Mouse (Mus musculus) liver, embryonic 14.5 days (tissue): ENCODE data around the gene Reep6. TPM values are rescaled to one million over a fixed set of nuclear protein-coding genes. Genes with fewer than 3 reads are reported as not detected.

ENCODE experiments used
- ATAC-seq: fragments of 200-750 bp; cut with Nextera tagmentation; 2 replicates; pipeline ENCODE4 v1.8.0; 2017; ENCODE audit warnings: moderate number of reproducible peaks, mild to moderate bottlenecking, moderate library complexity; ENCODE audit not compliant: insufficient read depth
- DNase-seq, 3 experiments: peaks; one replicate each; pipeline ENCODE4 v3.0.0-alpha.2; 2012 to 2013; ENCODE audit warnings: low read depth in 3 of 3, low spot score in 3 of 3
- H3K27ac ChIP-seq: fragments of 300-500 bp; sonication (generic); 2 replicates; pipeline ENCODE4 v1.5.1; 2014; ENCODE audit warnings: moderate library complexity, mild to moderate bottlenecking, control low read depth, inconsistent platforms
- H3K27me3 ChIP-seq: fragments of 300-500 bp; sonication (generic); 2 replicates; pipeline ENCODE4 v1.6.1; 2014; ENCODE audit warnings: mild to moderate bottlenecking, low read length, moderate library complexity; ENCODE audit not compliant: control insufficient read depth, insufficient read depth
- H3K36me3 ChIP-seq: fragments of 300-500 bp; sonication (generic); replicated peaks from 2 replicates; pipeline ENCODE4 v1.6.1; 2014; ENCODE audit warnings: low read depth; ENCODE audit not compliant: control insufficient read depth, insufficient read depth
- H3K4me1 ChIP-seq, 2 experiments: fragments of 200-500 bp in 1 of 2; fragments of 300-500 bp in 1 of 2; sonication (generic) in 1 of 2; replicated peaks; 2 replicates each; pipeline ENCODE4 v1.6.1; 2012 to 2014; ENCODE audit warnings: antibody characterized with exemption in 1 of 2, inconsistent platforms in 1 of 2, low read length in 1 of 2; ENCODE audit not compliant: control insufficient read depth in 2 of 2, insufficient read depth in 2 of 2
- H3K4me2 ChIP-seq: fragments of 300-500 bp; sonication (generic); 2 replicates; pipeline ENCODE4 v1.6.1; 2014; ENCODE audit warnings: low read depth, mild to moderate bottlenecking, control low read depth, moderate library complexity
- H3K4me3 ChIP-seq, 2 experiments: fragments of 200-500 bp in 1 of 2; fragments of 300-500 bp in 1 of 2; sonication (generic) in 1 of 2; 2 replicates each; pipeline ENCODE4 v1.5.1; 2012 to 2014; ENCODE audit warnings: low read depth in 2 of 2, low read length in 2 of 2, mild to moderate bottlenecking in 2 of 2, control low read depth in 1 of 2, inconsistent platforms in 1 of 2, moderate library complexity in 1 of 2; ENCODE audit not compliant: insufficient read depth in 1 of 2
- H3K9ac ChIP-seq: fragments of 300-500 bp; sonication (generic); replicated peaks from 2 replicates; pipeline ENCODE4 v1.6.1; 2014; ENCODE audit warnings: mild to moderate bottlenecking, control low read depth, moderate library complexity
- H3K9me3 ChIP-seq: fragments of 300-500 bp; sonication (generic); 2 replicates; pipeline ENCODE4 v1.6.1; 2016; ENCODE audit warnings: low read length, mixed read lengths; ENCODE audit not compliant: control insufficient read depth
- CTCF ChIP-seq: IDR thresholded peaks from 2 replicates; pipeline ENCODE4 v1.5.1; 2016; ENCODE audit warnings: antibody characterized with exemption, low read depth, control low read depth
- EP300 ChIP-seq: IDR thresholded peaks from 2 replicates; pipeline ENCODE4 v1.6.1; 2016; ENCODE audit warnings: antibody characterized with exemption, low read depth
- WGBS: fragments of 180-500 bp; shearing (Covaris S2); extraction: QIAGEN DNeasy Blood & Tissue Kit; methylation state at CpG from one replicate; pipeline ENCODE4 v1.1.7; 2014; ENCODE audit not compliant: insufficient replicate concordance; 5-methylcytosine and 5-hydroxymethylcytosine counted together
- polyA plus RNA-seq, 2 experiments: library from polyadenylated mRNA; depleted of rRNA in 1 of 2; stranded (reverse) in 1 of 2; unstranded in 1 of 2; fragments of >200 nt; fragmentation: Nextera tagmentation in 1 of 2; extraction: Ambion mirVana in 1 of 2; gene quantifications; 2 replicates each; pipeline versions ENCODE4 v1.2.1 to v1.2.3; 2012 to 2014

Reep6 gene
- polyA plus RNA-seq, 2 experiments = 23.6 to 55.3 TPM

DNA sequence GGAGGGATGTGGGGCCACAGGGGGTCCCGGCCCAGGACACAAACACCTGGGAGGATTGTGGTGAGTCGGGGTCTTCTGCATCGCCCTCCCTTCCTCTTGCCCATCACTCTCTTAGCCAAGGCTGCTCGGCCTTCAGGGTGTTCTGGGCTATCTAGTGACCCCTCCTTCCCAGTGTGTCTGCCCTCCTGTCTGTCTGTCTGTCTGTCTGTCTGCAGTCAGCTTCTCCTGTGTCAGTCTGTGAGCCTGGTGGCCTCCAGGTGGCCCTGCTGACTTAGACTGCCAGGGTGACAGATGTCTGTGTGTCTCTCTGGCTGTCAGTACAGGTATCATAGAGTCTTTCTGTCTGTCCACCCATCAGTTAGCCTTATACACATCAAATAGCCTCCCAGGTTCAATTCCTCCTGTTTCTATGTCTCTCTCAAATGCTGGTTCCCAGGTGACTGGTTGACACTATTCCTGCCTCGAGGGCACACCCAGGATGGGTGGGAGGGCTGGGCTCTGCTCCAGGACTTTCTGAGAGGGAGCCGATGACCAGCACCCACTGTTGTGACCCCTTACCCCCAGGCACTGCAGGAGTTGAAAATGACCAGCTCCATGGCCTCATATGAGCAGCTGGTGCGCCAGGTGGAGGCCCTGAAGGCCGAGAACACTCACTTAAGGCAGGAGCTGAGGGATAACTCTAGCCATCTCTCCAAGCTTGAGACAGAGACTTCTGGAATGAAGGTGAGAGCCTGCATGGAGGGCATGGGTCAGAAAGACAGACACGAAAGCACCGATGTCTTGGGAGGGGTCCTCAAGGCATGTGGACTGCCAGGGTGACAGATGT lies 28.3 kb upstream of the Reep6 start:
- Histone ChIP-seq H3K9me3 (no peaks in the 10 kb centered on the region), H3K9ac (no peak overlapping the region), H3K36me3 (no peaks in the 10 kb centered on the region), H3K27me3 (peaks cover 83% of the 10 kb centered on the region), H3K27ac (no peak overlapping the region), H3K4me2 (no peak overlapping the region), H3K4me1 (no peaks in the 10 kb centered on the region), H3K4me3 (no peak overlapping the region)
- DNase-seq (no peak), ATAC-seq (no peak)
- 55% methylated on average over 10 of the region's 10 CpGs for WGBS
- no peak for TF ChIP-seq CTCF
- no peak for TF ChIP-seq EP300

DNA sequence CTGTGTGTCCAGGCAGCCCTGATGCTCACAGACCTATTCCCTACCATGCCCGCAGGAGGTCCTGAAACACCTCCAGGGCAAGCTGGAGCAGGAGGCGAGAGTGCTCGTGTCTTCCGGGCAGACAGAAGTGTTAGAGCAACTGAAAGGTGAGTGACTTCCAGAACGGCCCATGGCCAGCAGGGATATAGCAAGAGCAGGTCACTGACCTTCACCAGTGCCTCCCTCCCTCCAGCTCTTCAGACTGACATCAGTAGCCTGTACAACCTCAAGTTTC lies 27.7 kb upstream of the Reep6 start:
- TF ChIP-seq CTCF (no peak), EP300 (no peak)
- DNase-seq = no peak
- Histone ChIP-seq H3K9ac (no peak overlapping the region), H3K36me3 (no peaks in the 10 kb centered on the region), H3K4me3 (no peak overlapping the region), H3K27ac (no peak overlapping the region), H3K4me2 (no peak overlapping the region), H3K9me3 (no peaks in the 10 kb centered on the region), H3K4me1 (no peaks in the 10 kb centered on the region), H3K27me3 (peaks cover 80% of the 10 kb centered on the region)
- ATAC-seq = no peak
- WGBS = 58% methylated on average over 5 of the region's 5 CpGs

DNA sequence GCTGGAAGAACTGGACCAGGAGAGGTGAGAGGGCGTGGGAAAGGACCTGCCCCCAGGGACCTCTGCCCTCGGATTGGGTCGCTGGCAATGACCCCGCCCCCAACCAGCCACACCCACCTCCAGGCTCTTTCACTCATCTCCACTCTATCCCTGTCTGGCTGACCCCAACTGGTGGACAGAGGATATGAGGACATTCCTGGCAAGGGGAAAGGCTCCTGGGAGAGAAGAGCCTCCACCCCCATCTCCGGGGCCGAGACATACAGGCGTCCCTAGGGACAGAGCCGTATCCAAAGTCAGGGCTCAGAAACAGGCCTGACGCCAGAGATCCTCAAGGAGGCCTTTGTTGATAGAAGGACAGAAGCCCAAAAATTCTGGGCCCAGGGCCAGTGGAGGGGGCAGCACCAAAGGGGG lies 27.3 kb upstream of the Reep6 start:
- Histone ChIP-seq H3K27me3 (peaks cover 76% of the 10 kb centered on the region), H3K4me2 (no peak overlapping the region), H3K36me3 (no peaks in the 10 kb centered on the region), H3K27ac (no peak overlapping the region), H3K9ac (no peak overlapping the region), H3K9me3 (no peaks in the 10 kb centered on the region), H3K4me1 (no peaks in the 10 kb centered on the region), H3K4me3 (no peak overlapping the region)
- ATAC-seq (peak; percentile 22; the same call in 1 of the 2 replicates), DNase-seq (no peak)
- 25% methylated on average over 9 of the region's 9 CpGs for WGBS
- no peak for TF ChIP-seq EP300
- no peak for TF ChIP-seq CTCF

DNA sequence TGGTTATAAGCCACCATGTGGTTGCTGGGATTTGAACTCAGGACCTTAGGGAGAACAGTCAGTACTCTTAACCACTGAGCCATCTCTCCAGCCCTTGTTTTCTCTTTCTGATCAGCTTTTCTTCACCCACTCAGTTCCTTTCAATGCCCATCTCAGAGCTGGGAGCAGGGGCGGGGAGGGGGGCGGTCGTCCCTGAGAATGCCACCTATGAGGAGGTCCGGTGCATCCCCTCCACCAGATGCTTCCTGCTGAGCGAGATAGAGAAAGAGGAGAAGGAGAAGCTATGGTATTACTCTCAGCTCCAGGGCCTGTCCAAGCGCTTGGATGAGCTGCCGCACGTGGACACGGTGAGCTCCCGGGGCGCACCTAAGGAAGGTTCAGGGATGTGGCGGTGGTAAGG lies 25.3 kb upstream of the Reep6 start:
- H3K9me3 ChIP-seq = no peaks in the 10 kb centered on the region
- no peaks in the 10 kb centered on the region for H3K4me1 ChIP-seq
- no peaks in the 10 kb centered on the region for H3K36me3 ChIP-seq
- H3K4me3 ChIP-seq = no peak overlapping the region
- peak overlapping the region; percentile 43; the same call in 1 of the 2 replicates for H3K4me2 ChIP-seq
- H3K27me3 ChIP-seq = peaks cover 65% of the 10 kb centered on the region
- H3K9ac ChIP-seq = no peak overlapping the region
- TF ChIP-seq EP300 (no peak), CTCF (no peak)
- H3K27ac ChIP-seq = no peak overlapping the region
- WGBS = 5% methylated on average over 12 of the region's 12 CpGs
- ATAC-seq (no peak), DNase-seq (no peak)

DNA sequence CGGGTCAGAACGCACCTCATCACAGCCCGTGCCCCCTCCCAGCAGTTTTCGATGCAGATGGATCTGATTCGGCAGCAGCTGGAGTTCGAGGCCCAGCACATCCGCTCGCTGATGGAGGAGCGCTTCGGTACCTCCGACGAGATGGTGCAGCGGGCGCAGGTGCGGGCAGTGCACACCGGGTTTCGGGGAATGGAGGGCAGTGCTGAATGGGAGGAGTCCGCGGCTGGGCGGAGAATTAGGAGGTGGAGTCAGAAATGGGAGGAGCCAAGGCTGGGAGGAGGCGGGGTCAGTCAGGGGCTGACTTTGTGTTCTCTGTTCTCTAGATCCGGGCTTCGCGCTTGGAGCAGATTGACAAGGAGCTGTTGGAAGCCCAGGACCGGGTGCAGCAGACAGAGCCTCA lies 24.9 kb upstream of the Reep6 start:
- peak; percentile 46; the same call in 1 of the 2 replicates for ATAC-seq
- H3K27me3 ChIP-seq = peaks cover 61% of the 10 kb centered on the region
- no peaks in the 10 kb centered on the region for H3K36me3 ChIP-seq
- no peak for TF ChIP-seq CTCF
- TF ChIP-seq EP300 = no peak
- no peak for DNase-seq
- no peaks in the 10 kb centered on the region for H3K9me3 ChIP-seq
- H3K4me2 ChIP-seq = peak overlapping the region; percentile 43; the same call in 1 of the 2 replicates
- 5% methylated on average over 25 of the region's 25 CpGs for WGBS
- no peak overlapping the region for H3K27ac ChIP-seq
- no peaks in the 10 kb centered on the region for H3K4me1 ChIP-seq
- no peak overlapping the region for H3K9ac ChIP-seq
- H3K4me3 ChIP-seq = no peak overlapping the region
